Mouse (Mus musculus) lung, adult 2 months (tissue): ENCODE measurements around the gene Psme4.

ENCODE experiments used
- CTCF ChIP-seq: fragments of 200-500 bp; IDR thresholded peaks from 2 replicates; pipeline ENCODE4 v1.5.1; 2011; ENCODE audit warnings: mild to moderate bottlenecking, low read length, control low read depth; ENCODE audit not compliant: insufficient read depth
- POLR2A ChIP-seq: fragments of 200-500 bp; IDR thresholded peaks from 2 replicates; pipeline ENCODE4 v1.6.1; 2011; ENCODE audit warnings: low read depth, mild to moderate bottlenecking, control low read depth, low read length, borderline replicate concordance; ENCODE audit errors: extremely low read depth

GRCm38 (mm10) chr11:30923283-30923682 is 151.8 kb downstream of the Psme4 start:
- TF ChIP-seq CTCF (no peak), POLR2A (no peak)
